Mouse (Mus musculus) thymus, postnatal 4 days (tissue): ENCODE results near the gene Fbxl13.

Source experiments
- DNase-seq: peaks from one replicate; pipeline ENCODE4 v3.0.0; 2021

The Fbxl13 gene

GRCm38 (mm10) chr5:21513363-21513762, 132.1 kb downstream of the Fbxl13 start:
- no peak for DNase-seq

GRCm38 (mm10) chr5:21509801-21510200, 135.6 kb downstream of the Fbxl13 start:
- DNase-seq, result no peak

- DNase-seq, result no peak
Measured at GRCm38 (mm10) chr5:21506887-21507286, 138.5 kb downstream of the Fbxl13 start.

GRCm38 (mm10) chr5:21505159-21505558, 140.3 kb downstream of the Fbxl13 start:
- DNase-seq, result no peak

GRCm38 (mm10) chr5:21502936-21503610, 142.4 kb downstream of the Fbxl13 start:
- DNase-seq, result no peak

GRCm38 (mm10) chr5:21500941-21501340, 144.5 kb downstream of the Fbxl13 start:
- no peak for DNase-seq

- DNase-seq, result no peak
Measured at GRCm38 (mm10) chr5:21500133-21500532, 145.3 kb downstream of the Fbxl13 start.

- DNase-seq, result no peak
Measured at GRCm38 (mm10) chr5:21498925-21499324, 146.5 kb downstream of the Fbxl13 start.

- no peak for DNase-seq
Measured at GRCm38 (mm10) chr5:21498490-21498889, 146.9 kb downstream of the Fbxl13 start.

- no peak for DNase-seq
Measured at GRCm38 (mm10) chr5:21496881-21497280, 148.6 kb downstream of the Fbxl13 start.

- no peak for DNase-seq
Measured at GRCm38 (mm10) chr5:21496321-21496720, 149.1 kb downstream of the Fbxl13 start.

- DNase-seq, result no peak
Measured at GRCm38 (mm10) chr5:21494781-21495180, 150.7 kb downstream of the Fbxl13 start.

GRCm38 (mm10) chr5:21493294-21493999, 152.0 kb downstream of the Fbxl13 start:
- DNase-seq, result no peak

- DNase-seq, result no peak
Measured at GRCm38 (mm10) chr5:21492213-21492612, 153.2 kb downstream of the Fbxl13 start.

- no peak for DNase-seq
Measured at GRCm38 (mm10) chr5:21491469-21491868, 154.0 kb downstream of the Fbxl13 start.

- no peak for DNase-seq
Measured at GRCm38 (mm10) chr5:21489135-21489534, 156.3 kb downstream of the Fbxl13 start.

GRCm38 (mm10) chr5:21488506-21488905, 156.9 kb downstream of the Fbxl13 start:
- DNase-seq, result no peak

- no peak for DNase-seq
Measured at GRCm38 (mm10) chr5:21487716-21488115, 157.7 kb downstream of the Fbxl13 start.

GRCm38 (mm10) chr5:21487306-21487705, 158.1 kb downstream of the Fbxl13 start:
- DNase-seq, result no peak

GRCm38 (mm10) chr5:21486798-21487197, 158.6 kb downstream of the Fbxl13 start:
- DNase-seq, result no peak

- DNase-seq, result no peak
Measured at GRCm38 (mm10) chr5:21485197-21485829, 160.1 kb downstream of the Fbxl13 start.

GRCm38 (mm10) chr5:21483275-21483674, 162.2 kb downstream of the Fbxl13 start:
- DNase-seq, result no peak

- DNase-seq, result no peak
Measured at GRCm38 (mm10) chr5:21482446-21483222, 162.8 kb downstream of the Fbxl13 start.
